Mouse (Mus musculus) kidney, adult 2 months (tissue): ENCODE results near the gene Hs3st5.

Experiments
- CTCF ChIP-seq: fragments of 200-500 bp; conservative IDR thresholded peaks from 2 replicates; pipeline ENCODE4 v1.5.1; 2011; ENCODE audit warnings: low read depth, mild to moderate bottlenecking, control low read depth, low read length, moderate library complexity, mixed read lengths; ENCODE audit not compliant: insufficient read depth, insufficient read length
- POLR2A ChIP-seq: fragments of 200-500 bp; IDR thresholded peaks from one replicate; pipeline ENCODE4 v1.6.1; 2011; ENCODE audit warnings: low read depth, low read length, control low read depth

GRCm38 (mm10) chr10:36623037-36623436 is 116.4 kb downstream of the Hs3st5 start:
- TF ChIP-seq CTCF = no peak
- TF ChIP-seq POLR2A = no peak
